Mouse (Mus musculus) bone marrow macrophage, adult 2 months (primary cell): ENCODE data around the gene Skiv2l.

Experiments used
- CTCF ChIP-seq: IDR thresholded peaks from 2 replicates; pipeline ENCODE4 v1.5.1; 2012; ENCODE audit warnings: low read depth, mild to moderate bottlenecking, low read length, moderate library complexity
- POLR2A ChIP-seq: IDR thresholded peaks from 2 replicates; pipeline ENCODE4 v1.6.1; 2012; ENCODE audit warnings: mild to moderate bottlenecking, low read depth, low read length, borderline replicate concordance

GRCm38 (mm10) chr17:34855825-34856224, 5.8 kb upstream of the Skiv2l start:
- TF ChIP-seq CTCF (peak; percentile 70), POLR2A (no peak)
